Mouse (Mus musculus) hindbrain, embryonic 14.5 days (tissue): ENCODE results near the gene Abhd12. TPM values are rescaled to one million over a fixed set of nuclear protein-coding genes. Genes with fewer than 3 reads are reported as not detected.

Source experiments
- ATAC-seq: fragments of 200-750 bp; cut with Nextera tagmentation; 2 replicates; pipeline ENCODE4 v1.8.0; 2017; ENCODE audit warnings: moderate number of reproducible peaks, mild to moderate bottlenecking, moderate TSS enrichment, moderate library complexity; ENCODE audit not compliant: low FRiP score
- DNase-seq: peaks from one replicate; pipeline ENCODE4 v3.0.0-alpha.2; 2015; ENCODE audit warnings: low spot score
- H3K27ac ChIP-seq: fragments of 300-500 bp; sonication (generic); 2 replicates; pipeline ENCODE4 v1.5.1; 2014; ENCODE audit warnings: mild to moderate bottlenecking, moderate library complexity
- H3K27me3 ChIP-seq: fragments of 300-500 bp; sonication (generic); 2 replicates; pipeline ENCODE4 v1.6.1; 2014; ENCODE audit warnings: mild to moderate bottlenecking, low read length, mixed read lengths; ENCODE audit not compliant: control insufficient read depth, insufficient read depth
- H3K36me3 ChIP-seq: fragments of 300-500 bp; sonication (generic); replicated peaks from 2 replicates; pipeline ENCODE4 v1.6.1; 2014; ENCODE audit not compliant: control insufficient read depth, insufficient read depth
- H3K4me1 ChIP-seq: fragments of 300-500 bp; sonication (generic); replicated peaks from 2 replicates; pipeline ENCODE4 v1.6.1; 2014; ENCODE audit warnings: antibody characterized with exemption, low read length, mixed read lengths; ENCODE audit not compliant: control insufficient read depth, insufficient read depth
- H3K4me2 ChIP-seq: fragments of 300-500 bp; sonication (generic); replicated peaks from 2 replicates; pipeline ENCODE4 v1.6.1; 2014; ENCODE audit warnings: mild to moderate bottlenecking, moderate library complexity
- H3K4me3 ChIP-seq: fragments of 300-500 bp; sonication (generic); replicated peaks from 2 replicates; pipeline ENCODE4 v1.5.1; 2014; ENCODE audit warnings: mild to moderate bottlenecking, low read length
- H3K9ac ChIP-seq: fragments of 300-500 bp; sonication (generic); 2 replicates; pipeline ENCODE4 v1.6.1; 2014
- H3K9me3 ChIP-seq: fragments of 300-500 bp; sonication (generic); 2 replicates; pipeline ENCODE4 v1.6.1; 2016; ENCODE audit warnings: low read length; ENCODE audit not compliant: control insufficient read depth
- WGBS: fragments of 180-500 bp; shearing (Covaris S2); extraction: QIAGEN DNeasy Blood & Tissue Kit; methylation state at CpG from one replicate; pipeline ENCODE4 v1.1.7; 2014; 5-methylcytosine and 5-hydroxymethylcytosine counted together
- polyA plus RNA-seq: library from polyadenylated mRNA; unstranded; fragments of >200 nt; fragmentation: Nextera tagmentation; extraction: Ambion mirVana; gene quantifications from 2 replicates; pipeline ENCODE4 v1.2.1, GENCODE M21; 2014

The Abhd12 gene
- polyA plus RNA-seq, 1 experiment from 2014 or later = 126 TPM

DNA sequence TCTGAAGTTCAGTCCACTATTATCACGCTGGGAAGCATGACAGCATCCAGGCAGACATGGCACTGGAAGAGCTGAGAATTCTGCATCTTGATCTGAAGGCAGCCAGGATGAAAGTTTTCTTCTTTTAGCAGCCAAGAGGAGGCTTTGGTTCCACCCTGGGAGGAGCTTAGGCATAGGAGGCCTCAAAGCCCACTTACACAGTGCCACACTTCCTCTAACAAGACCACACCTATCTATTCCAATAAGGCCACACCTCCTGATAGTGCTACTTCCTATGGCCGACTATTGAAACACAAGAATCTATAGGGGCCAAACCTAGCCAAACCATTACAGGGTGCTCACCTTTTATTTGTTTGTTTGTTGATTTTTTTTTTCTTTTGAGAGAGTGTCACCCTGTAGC is 121.7 kb downstream of the Abhd12 start:
- Histone ChIP-seq H3K36me3 (no peaks in the 10 kb centered on the region), H3K4me2 (no peak overlapping the region), H3K9me3 (no peaks in the 10 kb centered on the region), H3K27ac (no peak overlapping the region), H3K9ac (no peak overlapping the region), H3K4me1 (peaks cover 7% of the 10 kb centered on the region), H3K4me3 (no peak overlapping the region), H3K27me3 (no peaks in the 10 kb centered on the region)
- ATAC-seq = no peak
- no peak for DNase-seq
- 83% methylated on average over 2 of the region's 2 CpGs for WGBS

Other genes with a start within 250 kb of the Abhd12 start
- gene Acss1, start 236.2 kb downstream of the Abhd12 start, polyA plus RNA-seq = 14.8 and 18.2 TPM in 2 replicates
- gene Vsx1, start 215.4 kb downstream of the Abhd12 start, polyA plus RNA-seq = 0.05 TPM in 2 replicates
- gene Entpd6, start 155.7 kb downstream of the Abhd12 start, polyA plus RNA-seq = 67.2 and 67.7 TPM in 2 replicates
- gene Pygb, start 118.0 kb downstream of the Abhd12 start, polyA plus RNA-seq = 93.9 and 108 TPM in 2 replicates
- 16.0 and 17.5 TPM in 2 replicates for gene Gins1, start 659 bp upstream of the Abhd12 start, polyA plus RNA-seq
- 4.3 and 4.7 TPM in 2 replicates for gene Ninl, start 134.6 kb upstream of the Abhd12 start, polyA plus RNA-seq
- gene Nanp, start 134.7 kb upstream of the Abhd12 start, polyA plus RNA-seq = 41.2 and 43.0 TPM in 2 replicates
- gene Gm14151, start 187.6 kb upstream of the Abhd12 start, polyA plus RNA-seq = not detected in 2 replicates
- not detected in 2 replicates for gene Gm14147, start 193.5 kb upstream of the Abhd12 start, polyA plus RNA-seq